Mouse (Mus musculus) olfactory bulb, adult 2 months (tissue): ENCODE measurements around the gene Ptp4a2.

Source experiments
- CTCF ChIP-seq: fragments of 200-500 bp; IDR thresholded peaks from 2 replicates; pipeline ENCODE4 v1.5.1; 2012; ENCODE audit warnings: low read depth, mild to moderate bottlenecking, low read length, moderate library complexity; ENCODE audit not compliant: insufficient read depth
- POLR2A ChIP-seq: fragments of 200-500 bp; IDR thresholded peaks from 2 replicates; pipeline ENCODE4 v1.6.1; 2012; ENCODE audit warnings: mild to moderate bottlenecking, low read depth, low read length, moderate library complexity; ENCODE audit not compliant: insufficient read depth

- TF ChIP-seq CTCF (no peak), POLR2A (no peak)
These were observed 19.4 kb downstream of the Ptp4a2 start for GRCm38 (mm10) chr4:129830343-129830944.
